Mouse (Mus musculus): ENCODE results near the gene Efna4. TPM values are rescaled to one million over a fixed set of nuclear protein-coding genes. Genes with fewer than 3 reads are reported as not detected.

The Efna4 gene
- polyA plus RNA-seq, 2 experiments: 0.62 to 0.92 TPM

DNA sequence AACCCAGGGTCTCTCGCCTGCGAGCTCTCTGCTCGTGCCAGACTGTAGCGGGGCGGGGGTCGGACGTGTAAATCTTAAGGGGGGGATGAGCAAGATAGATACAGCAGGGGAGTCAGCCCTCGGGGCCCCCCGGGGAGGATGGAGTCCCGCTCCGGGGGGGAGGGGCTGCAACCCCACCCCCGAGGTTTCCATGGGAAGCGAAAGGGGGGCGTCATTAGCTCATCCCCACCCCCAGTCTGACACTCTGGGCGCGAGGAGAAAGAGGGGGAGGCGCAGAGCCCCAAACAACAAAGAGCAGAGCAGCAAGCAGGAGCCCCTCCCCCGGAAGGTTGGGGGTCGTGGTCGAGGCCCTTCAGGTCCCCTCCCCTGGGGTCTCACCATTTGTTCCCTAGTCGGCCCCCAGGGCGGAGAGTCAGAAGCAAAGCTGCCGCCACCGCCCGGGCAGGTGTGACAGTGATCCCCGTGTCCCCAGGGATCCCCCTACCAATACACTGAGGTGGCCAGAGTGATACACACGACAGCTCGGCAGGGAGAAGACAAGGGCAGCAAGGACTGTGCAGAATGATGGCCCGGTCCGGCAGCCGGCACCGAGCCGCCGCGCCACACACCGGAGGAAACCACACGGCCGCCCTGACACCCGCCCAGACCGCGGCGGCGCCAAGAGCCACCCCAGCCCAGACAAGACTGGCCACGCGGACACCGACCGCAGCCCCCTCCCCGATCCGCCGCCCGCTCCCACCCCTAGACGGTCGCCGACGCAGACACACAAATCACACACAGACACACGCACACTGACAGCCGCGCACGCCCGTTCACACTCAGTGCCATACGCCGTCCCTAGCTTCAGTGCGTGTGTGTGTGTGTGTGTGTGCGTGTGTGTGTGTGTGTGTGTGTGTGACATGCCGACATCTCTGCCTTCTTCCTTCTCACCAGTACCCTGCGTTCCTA, 16.4 kb downstream of the Efna4 start:
- no peak overlapping the region for H3K9ac ChIP-seq (replicated peaks)
- no peak overlapping the region for H3K27ac ChIP-seq
- H3K36me3 ChIP-seq (replicated peaks; ENCODE audit: control insufficient read depth, insufficient read depth, low read depth): no peaks in the 10 kb centered on the region
- H3K27me3 ChIP-seq (ENCODE audit: control insufficient read depth, insufficient read depth, low read length): peaks cover 79% of the 10 kb centered on the region
- WGBS (ENCODE audit: insufficient replicate concordance): 2% methylated on average over 65 of the region's 66 CpGs
- peaks cover 0 to 1% of the 10 kb centered on the region in 2 experiments; a peak in 1 of 4 replicates for H3K4me1 ChIP-seq (replicated peaks; ENCODE audit: control insufficient read depth in 2 of 2, insufficient read depth in 2 of 2, low read length in 1 of 2)
- H3K4me2 ChIP-seq (ENCODE audit: low read depth): peak overlapping the region; percentile 29
- no peak overlapping the region for H3K4me3 ChIP-seq (ENCODE audit: insufficient read depth in 1 of 2, low read depth in 2 of 2, low read length in 2 of 2)
- TF ChIP-seq CTCF (IDR thresholded peaks at IDR 0.05; ENCODE audit: low read depth) (no peak), EP300 (IDR thresholded peaks at IDR 0.05; ENCODE audit: low read depth) (no peak)
- H3K9me3 ChIP-seq (ENCODE audit: control insufficient read depth, low read length): no peaks in the 10 kb centered on the region
- ATAC-seq (ENCODE audit: insufficient read depth): no peak
- no peak for DNase-seq (ENCODE audit: low read depth in 3 of 3, low spot score in 3 of 3)

DNA sequence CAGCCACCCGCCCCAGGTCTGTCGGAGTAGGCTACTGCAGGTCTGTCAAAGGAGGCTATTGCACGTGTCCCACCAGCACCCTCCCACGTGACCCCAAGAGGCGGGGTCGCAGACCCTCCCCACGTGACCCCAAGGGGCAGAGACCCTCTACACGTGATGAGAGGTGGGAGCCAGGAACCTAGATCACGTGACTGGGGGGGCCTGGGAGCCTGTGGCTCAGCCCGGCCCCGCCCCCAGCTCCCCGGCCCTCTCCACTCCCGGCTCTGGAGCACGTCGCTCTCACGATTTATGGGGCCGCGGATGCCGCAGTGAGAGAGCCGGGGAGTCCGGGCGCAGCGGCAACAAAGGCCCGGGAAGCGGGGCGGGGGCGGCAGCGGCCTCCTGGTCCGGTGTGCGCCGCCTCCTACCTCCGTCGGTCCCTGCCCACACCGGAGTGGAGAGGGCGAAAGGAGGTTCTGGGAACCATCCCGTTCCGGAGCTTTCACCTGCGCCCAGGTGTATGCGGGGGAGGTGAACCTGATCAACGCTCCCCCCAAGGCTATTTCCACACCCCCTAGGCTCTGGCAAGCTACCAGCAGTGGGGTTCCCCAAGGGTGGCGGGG, 17.1 kb downstream of the Efna4 start:
- no peak overlapping the region for H3K27ac ChIP-seq
- H3K4me1 ChIP-seq (replicated peaks; ENCODE audit: control insufficient read depth in 2 of 2, insufficient read depth in 2 of 2, low read length in 1 of 2): no peaks in the 10 kb centered on the region; a peak in 1 of 4 replicates
- peaks cover 87% of the 10 kb centered on the region for H3K27me3 ChIP-seq (ENCODE audit: control insufficient read depth, insufficient read depth, low read length)
- TF ChIP-seq EP300 (IDR thresholded peaks at IDR 0.05; ENCODE audit: low read depth) (no peak), CTCF (IDR thresholded peaks at IDR 0.05; ENCODE audit: low read depth) (no peak)
- ATAC-seq (ENCODE audit: insufficient read depth) (no peak), DNase-seq (ENCODE audit: low read depth in 3 of 3, low spot score in 3 of 3) (no peak)
- peak overlapping the region; percentile 29 for H3K4me2 ChIP-seq (ENCODE audit: low read depth)
- 0 out of 4 replicates have a peak overlapping the region, but pooled peaks of 1 of the 2 experiments have one; percentile 2 for H3K4me3 ChIP-seq (ENCODE audit: insufficient read depth in 1 of 2, low read depth in 2 of 2, low read length in 2 of 2)
- no peak overlapping the region for H3K9ac ChIP-seq (replicated peaks)
- WGBS (ENCODE audit: insufficient replicate concordance): 1% methylated on average over 39 of the region's 41 CpGs
- H3K36me3 ChIP-seq (replicated peaks; ENCODE audit: control insufficient read depth, insufficient read depth, low read depth): no peaks in the 10 kb centered on the region
- no peaks in the 10 kb centered on the region for H3K9me3 ChIP-seq (ENCODE audit: control insufficient read depth, low read length)

DNA sequence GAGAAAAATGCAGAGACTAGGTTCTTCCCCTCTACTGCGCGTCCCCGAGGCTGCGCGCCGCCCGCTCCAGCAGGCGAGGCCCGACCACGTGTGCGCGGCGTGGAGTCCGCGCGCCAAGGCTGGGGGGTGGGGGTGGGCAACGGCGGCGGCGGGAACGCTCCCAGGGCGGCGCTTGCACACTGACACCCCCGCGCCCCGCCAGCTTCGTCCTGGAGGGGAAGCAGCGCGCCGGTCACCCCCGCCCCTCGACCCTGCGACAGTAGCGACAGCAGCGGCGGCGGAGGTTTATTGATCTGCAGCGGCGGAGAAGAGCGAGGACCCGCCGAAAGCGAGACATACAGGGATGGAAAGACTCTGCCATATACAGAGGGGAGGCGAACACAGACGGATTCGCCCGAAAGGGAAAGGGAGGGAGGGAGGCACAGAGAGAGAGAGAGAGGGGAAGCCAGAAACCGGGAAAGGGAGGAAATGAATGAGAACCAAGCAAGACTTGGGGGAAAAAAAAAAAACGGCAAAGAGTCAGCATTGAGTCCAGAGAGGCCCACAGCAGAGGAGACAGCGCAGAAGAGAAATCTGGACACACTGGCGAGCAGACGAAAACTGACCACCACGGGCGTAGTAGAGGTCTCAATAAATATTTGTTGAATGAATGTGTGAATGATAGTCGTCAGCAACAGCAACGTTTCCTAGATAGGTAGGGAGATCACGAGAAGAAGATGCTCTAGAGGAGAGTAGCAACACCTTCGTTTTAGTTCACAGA, 18.1 kb downstream of the Efna4 start:
- H3K9me3 ChIP-seq (ENCODE audit: control insufficient read depth, low read length): no peaks in the 10 kb centered on the region
- peaks cover 87% of the 10 kb centered on the region for H3K27me3 ChIP-seq (ENCODE audit: control insufficient read depth, insufficient read depth, low read length)
- peak overlapping the region; percentile 32 for H3K4me2 ChIP-seq (ENCODE audit: low read depth)
- H3K4me1 ChIP-seq (replicated peaks; ENCODE audit: control insufficient read depth in 2 of 2, insufficient read depth in 2 of 2, low read length in 1 of 2): no peaks in the 10 kb centered on the region; a peak in 1 of 4 replicates
- TF ChIP-seq EP300 (IDR thresholded peaks at IDR 0.05; ENCODE audit: low read depth) (no peak), CTCF (IDR thresholded peaks at IDR 0.05; ENCODE audit: low read depth) (no peak)
- no peak for ATAC-seq (ENCODE audit: insufficient read depth)
- WGBS (ENCODE audit: insufficient replicate concordance): 3% methylated on average over 58 of the region's 58 CpGs
- H3K9ac ChIP-seq (replicated peaks): no peak overlapping the region
- H3K4me3 ChIP-seq (ENCODE audit: insufficient read depth in 1 of 2, low read depth in 2 of 2, low read length in 2 of 2): peak overlapping the region in 1 of 2 experiments; percentile 22; a peak in 1 of 4 replicates
- H3K27ac ChIP-seq: no peak overlapping the region
- H3K36me3 ChIP-seq (replicated peaks; ENCODE audit: control insufficient read depth, insufficient read depth, low read depth): no peaks in the 10 kb centered on the region
- DNase-seq (ENCODE audit: low read depth in 3 of 3, low spot score in 3 of 3): no peak

GRCm38 (mm10) chr3:89318971-89319590, 18.7 kb downstream of the Efna4 start:
- Histone ChIP-seq H3K4me3 (ENCODE audit: insufficient read depth in 1 of 2, low read depth in 2 of 2, low read length in 2 of 2) (peak overlapping the region in 1 of 2 experiments; percentile 22; a peak in 1 of 4 replicates), H3K27ac (no peak overlapping the region), H3K9me3 (ENCODE audit: control insufficient read depth, low read length) (no peaks in the 10 kb centered on the region), H3K27me3 (ENCODE audit: control insufficient read depth, insufficient read depth, low read length) (peaks cover 84% of the 10 kb centered on the region), H3K4me1 (replicated peaks; ENCODE audit: control insufficient read depth in 2 of 2, insufficient read depth in 2 of 2, low read length in 1 of 2) (no peaks in the 10 kb centered on the region; a peak in 1 of 4 replicates), H3K36me3 (replicated peaks; ENCODE audit: control insufficient read depth, insufficient read depth, low read depth) (no peaks in the 10 kb centered on the region), H3K4me2 (ENCODE audit: low read depth) (no peak overlapping the region; the same call in 1 of the 2 replicates), H3K9ac (replicated peaks) (no peak overlapping the region)
- no peak for DNase-seq (ENCODE audit: low read depth in 3 of 3, low spot score in 3 of 3)
- 21% methylated on average over 21 of the region's 21 CpGs for WGBS (ENCODE audit: insufficient replicate concordance)
- no peak for ATAC-seq (ENCODE audit: insufficient read depth)
- TF ChIP-seq EP300 (IDR thresholded peaks at IDR 0.05; ENCODE audit: low read depth) (no peak), CTCF (IDR thresholded peaks at IDR 0.05; ENCODE audit: low read depth) (no peak)

Data from liver, embryonic 14.5 days (tissue).